In genomic region chr19:32476016-32476711, GRCm38 (mm10) we compare ENCODE assay signal across 14 mouse cellular contexts. TPM values are rescaled to one million over a fixed set of nuclear protein-coding genes. Genes with fewer than 3 reads are reported as not detected.
DNase-seq lines count a peak whose midpoint lies in the region; ATAC-seq and TF ChIP-seq lines count a peak whose summit lies in the region.
"Had no signal": no experiment of that assay in that cellular context is flagged by ENCODE, and none has a peak within 500 bp of the region (broad histone marks: within the 10 kb centered on the region; RNA-seq: fewer than 3 reads in every experiment).

No protein-coding gene starts in this region.

- 49% methylated on average over 12 of the region's 12 CpGs for WGBS in small intestine, adult 2 months

- intact Hi-C loops in left cerebral cortex, adult 2 months (cut with DNase I): no loop called here

- TF ChIP-seq CTCF in small intestine, adult 2 months (IDR thresholded peaks at IDR 0.05; ENCODE audit: extremely low read depth, insufficient read length, insufficient replicate concordance, low read depth, low read length): no peak
- TF ChIP-seq CTCF in left cerebral cortex, adult 2 months (IDR thresholded peaks at IDR 0.05): no peak

- H3K4me1 ChIP-seq in small intestine, adult 2 months (ENCODE audit: control insufficient read depth, insufficient read depth, insufficient read length, low read length): peaks cover 8% of the 10 kb centered on the region; the same call in 1 of the 2 replicates
- H3K4me1 ChIP-seq: embryonic facial prominence, embryonic 10.5 days; forebrain, embryonic 13.5 days; limb, embryonic 12.5 days had no signal

- peak; percentile 34 for DNase-seq in spleen, adult 12 weeks (ENCODE audit: low spot score)
- no peak for DNase-seq in spleen, postnatal 10 days (ENCODE audit: low spot score in 2 of 2)
- DNase-seq in kidney, postnatal 36 days: peak; percentile 69 to 76
- no peak for DNase-seq in gastrocnemius, postnatal 25 days
- no peak for DNase-seq in left cerebral cortex, adult 2 months (ENCODE audit: extremely low spot score in 1 of 2, low spot score in 2 of 2)
- DNase-seq: adrenal gland, postnatal 36 days; cerebellum, adult 9-10 months; right cerebral cortex, postnatal 25 days had no signal

- H3K27me3 ChIP-seq in small intestine, adult 2 months (ENCODE audit: control insufficient read depth, insufficient read depth, low read length): no peaks in the 10 kb centered on the region
- H3K27me3 ChIP-seq: forebrain, embryonic 13.5 days; limb, embryonic 12.5 days had no signal

- peak; percentile 56; the same call in 1 of the 2 replicates for ATAC-seq in common myeloid progenitor, adult 5-6 weeks (replicated peaks; ENCODE audit: low read depth, poor library complexity, severe bottlenecking)
- ATAC-seq: forebrain, embryonic 13.5 days; hindbrain, embryonic 16.5 days had no signal

- peak overlapping the region; percentile 69 for H3K27ac ChIP-seq in small intestine, adult 2 months (ENCODE audit: insufficient read depth, low read depth, low read length)
- no peak overlapping the region for H3K27ac ChIP-seq in left cerebral cortex, adult 2 months
- H3K27ac ChIP-seq: embryonic facial prominence, embryonic 10.5 days; forebrain, embryonic 13.5 days; limb, embryonic 12.5 days had no signal

- no peak overlapping the region for H3K4me3 ChIP-seq in small intestine, adult 2 months (ENCODE audit: low read depth, low read length)
- no peak overlapping the region for H3K4me3 ChIP-seq in left cerebral cortex, adult 2 months
- H3K4me3 ChIP-seq: embryonic facial prominence, embryonic 10.5 days; forebrain, embryonic 13.5 days; limb, embryonic 12.5 days had no signal

- no peaks in the 10 kb centered on the region for H3K36me3 ChIP-seq in small intestine, adult 2 months (ENCODE audit: control insufficient read depth, insufficient read depth, low read length)
- H3K36me3 ChIP-seq: embryonic facial prominence, embryonic 10.5 days; limb, embryonic 12.5 days had no signal

- no peak for TF ChIP-seq POLR2A in small intestine, adult 2 months (IDR thresholded peaks at IDR 0.05; ENCODE audit: low read depth, low read length)

RNA-seq across cellular contexts. Expression of gene Minpp1, which starts 9.4 kb away (rescaled TPM):
- total RNA-seq in common myeloid progenitor, adult 5-6 weeks (2017): 98.8 and 100 TPM in 2 replicates
- 86.5 and 112 TPM in 2 replicates for polyA plus RNA-seq in small intestine, adult 2 months (2012; rRNA removed)
- total RNA-seq in gastrocnemius, postnatal 25 days (2021): 10 to 100 TPM; 13.7 to 16.0 TPM
- total RNA-seq in left cerebral cortex, adult 2 months (2021): 10 to 100 TPM; 66.3 to 71.3 TPM

RNA-seq across cellular contexts. Expression of gene Rpl9-ps6, which starts 9.8 kb away (rescaled TPM):
- 221 and 259 TPM in 2 replicates for total RNA-seq in common myeloid progenitor, adult 5-6 weeks (2017)
- polyA plus RNA-seq in small intestine, adult 2 months (2012; rRNA removed): 0.65 and 0.83 TPM in 2 replicates
- total RNA-seq in gastrocnemius, postnatal 25 days (2021): 10 to 100 TPM; 20.8 to 25.2 TPM
- total RNA-seq in left cerebral cortex, adult 2 months (2021): 10 to 100 TPM; 29.3 to 40.0 TPM

Comparison
In these comparisons a context has a peak if more than half of its experiments do, and no peak if none do; other contexts are left out.
1. DNase-seq: peak in spleen, adult 12 weeks (single experiment) and kidney, postnatal 36 days (2 of 2); none in spleen, postnatal 10 days (0 of 2), gastrocnemius, postnatal 25 days (single experiment) and left cerebral cortex, adult 2 months (0 of 2).